Mouse (Mus musculus) ovary, postnatal 10 days (tissue): ENCODE measurements around the gene Slc29a4.

Source experiments
- DNase-seq: peaks from one replicate; pipeline ENCODE4 v3.0.0; 2022; ENCODE audit warnings: low spot score

The Slc29a4 gene

DNA sequence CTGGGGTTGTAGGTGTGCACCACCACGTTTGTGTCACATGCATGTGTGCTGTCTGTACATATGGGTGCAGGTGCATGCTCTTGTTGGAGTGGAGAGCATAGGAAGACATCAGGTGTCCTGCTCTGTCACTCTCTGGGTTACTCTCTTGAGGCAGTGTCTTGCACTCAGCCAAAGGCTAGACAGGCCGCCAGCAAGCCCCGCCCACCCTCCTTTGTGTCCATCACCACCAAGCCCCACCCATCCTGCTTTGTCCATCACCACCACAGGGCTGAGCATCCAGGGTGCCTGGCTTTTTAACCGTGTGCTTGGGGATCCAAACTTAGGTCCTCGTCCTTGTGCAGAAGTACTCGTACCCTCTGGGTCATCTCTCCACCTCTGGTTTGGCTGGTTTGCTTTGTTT lies 3.9 kb downstream of the Slc29a4 start:
- DNase-seq = no peak

DNA sequence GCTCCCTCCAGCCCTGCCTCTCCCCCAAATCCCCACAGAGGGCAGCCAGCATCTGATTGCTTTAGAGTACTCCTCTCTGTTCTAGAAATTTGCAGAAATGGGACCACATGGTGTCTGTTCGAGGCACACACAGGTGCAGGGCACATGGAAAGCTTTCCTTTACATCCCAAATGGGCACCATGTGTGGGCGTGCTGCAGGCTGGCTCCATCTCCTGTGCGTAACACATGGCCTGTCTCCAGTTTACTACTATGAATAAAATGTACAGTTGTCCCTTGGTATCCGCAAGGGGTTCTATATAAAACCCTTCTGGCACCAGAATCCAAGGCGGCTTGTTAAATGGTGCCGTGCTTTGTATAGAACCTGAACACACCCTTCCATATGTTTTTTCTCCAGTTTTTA lies 4.6 kb downstream of the Slc29a4 start:
- no peak for DNase-seq

DNA sequence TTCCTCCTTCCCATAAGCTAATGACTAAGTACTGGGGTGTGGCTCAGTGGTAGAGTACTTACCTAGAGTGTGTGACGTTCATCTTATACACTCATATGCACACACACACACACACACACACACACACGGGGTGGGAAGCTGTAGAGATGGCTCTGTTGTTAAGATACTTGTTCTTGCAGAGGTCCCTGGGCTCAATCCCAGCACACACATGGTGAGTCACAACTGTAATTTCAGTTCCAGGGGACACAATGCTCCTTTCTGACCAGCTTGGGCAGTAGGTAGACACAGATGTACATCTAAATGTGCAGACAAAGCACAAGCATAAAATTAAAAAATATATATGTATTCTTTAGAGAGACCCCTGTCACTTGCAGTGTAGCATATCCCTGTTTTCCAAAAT lies 5.4 kb downstream of the Slc29a4 start:
- DNase-seq = no peak

DNA sequence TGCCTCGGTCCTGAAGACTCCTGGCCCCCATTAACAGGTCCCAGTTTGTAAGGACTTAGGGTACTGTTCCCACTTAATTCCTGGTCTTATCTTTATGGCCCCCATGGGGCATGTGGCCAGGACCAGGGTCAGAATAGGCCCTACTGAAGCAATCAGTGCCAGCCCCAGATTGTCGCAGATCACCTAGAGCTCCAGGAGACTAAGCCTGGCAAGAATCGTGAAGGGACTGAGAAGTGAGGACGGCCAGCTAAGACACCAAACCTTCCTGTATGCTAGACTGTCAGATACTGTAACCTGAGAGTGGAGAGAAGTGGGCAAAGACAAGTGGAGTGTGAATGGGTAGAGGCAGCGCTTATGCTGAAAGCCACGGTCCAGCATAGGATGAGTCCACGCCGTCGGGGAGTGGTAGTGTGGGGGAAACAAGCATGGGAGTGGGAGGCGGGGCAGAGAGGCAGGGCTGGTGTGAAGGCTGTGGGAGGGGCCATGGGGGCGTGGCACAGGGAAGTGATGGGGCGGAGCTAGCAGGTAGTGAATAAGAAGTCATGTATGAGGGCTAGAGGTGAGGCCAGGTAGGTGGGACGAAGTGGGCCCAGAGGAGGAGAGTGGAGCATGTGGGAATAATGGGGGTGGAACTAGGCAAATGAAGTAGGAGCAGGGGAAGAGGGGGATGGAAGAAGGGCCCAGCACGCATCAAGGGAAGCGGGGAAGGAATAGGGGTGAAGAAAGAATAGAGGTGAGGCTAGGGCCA lies 8.7 kb downstream of the Slc29a4 start:
- DNase-seq = no peak

DNA sequence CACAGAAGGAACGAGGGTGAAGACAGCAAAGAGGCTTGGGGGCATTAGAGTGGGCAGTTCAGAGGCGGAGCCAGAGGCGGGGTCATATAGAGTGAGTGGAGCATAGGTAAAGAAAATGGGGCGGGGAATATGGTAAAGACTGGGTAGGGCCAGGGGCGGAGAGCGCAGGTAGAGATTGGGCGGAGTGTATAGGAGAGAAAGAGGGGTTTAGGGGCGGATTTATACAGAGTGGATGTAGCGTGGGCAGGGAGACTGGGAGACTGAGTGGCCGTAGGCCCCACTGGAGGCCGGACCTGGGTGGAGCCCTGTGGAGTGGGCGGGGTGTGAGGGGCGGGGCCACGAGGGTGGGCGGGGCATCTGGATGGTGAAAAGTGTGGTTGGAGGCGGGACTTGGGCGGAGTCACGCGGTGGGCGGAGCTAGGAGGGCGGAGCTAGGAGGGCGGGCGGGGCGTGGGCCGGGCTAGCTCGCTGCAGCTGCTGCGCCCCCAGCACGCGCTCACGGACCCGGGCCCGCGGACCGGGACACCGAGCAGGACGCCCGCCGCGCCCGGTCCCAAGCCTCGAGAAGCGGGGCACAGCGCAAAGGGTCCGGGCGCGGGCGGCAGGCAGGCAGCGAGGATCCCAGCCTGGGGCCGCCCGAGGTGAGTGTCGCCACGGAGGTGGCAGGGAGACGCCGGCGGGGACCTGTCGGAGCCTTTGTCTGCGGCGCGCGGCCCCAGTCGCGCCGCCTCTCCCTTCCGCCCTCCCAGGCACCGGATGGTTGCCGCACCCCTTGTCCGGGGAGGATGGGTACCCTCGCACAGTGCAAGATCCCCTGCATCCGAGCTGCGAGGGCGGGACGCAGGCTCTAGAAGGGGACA lies 9.6 kb downstream of the Slc29a4 start:
- DNase-seq = no peak

DNA sequence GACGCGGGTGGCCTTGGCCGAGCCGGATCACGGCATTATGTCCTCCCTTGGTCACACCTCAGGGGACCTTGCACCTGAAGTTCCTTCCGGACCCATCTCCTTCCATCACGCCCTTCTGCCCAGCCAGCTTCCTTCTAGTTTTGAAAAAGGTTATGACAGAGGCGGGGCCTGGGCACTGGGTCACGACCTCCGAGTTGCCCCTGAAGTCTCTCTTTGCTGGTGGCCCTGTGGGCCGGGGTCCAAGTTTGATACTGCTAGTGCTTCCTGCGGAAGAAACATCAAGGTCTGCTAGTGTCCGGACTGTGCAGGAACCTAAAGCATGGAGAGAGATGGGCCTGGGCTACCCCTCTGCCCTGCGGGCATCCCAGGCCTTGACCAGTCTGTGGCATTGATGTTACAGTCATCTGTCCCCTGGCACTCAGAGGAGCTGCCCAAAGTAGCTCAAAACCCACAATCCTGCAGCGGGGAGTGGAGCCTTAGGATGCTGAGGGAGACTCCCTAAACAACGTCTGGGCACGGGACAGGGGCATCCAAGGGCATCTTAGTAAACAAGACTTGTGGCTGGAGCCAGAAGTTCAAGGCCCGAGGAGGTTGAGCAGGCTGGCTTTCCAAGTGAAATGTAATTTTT lies 10.3 kb downstream of the Slc29a4 start:
- no peak for DNase-seq

DNA sequence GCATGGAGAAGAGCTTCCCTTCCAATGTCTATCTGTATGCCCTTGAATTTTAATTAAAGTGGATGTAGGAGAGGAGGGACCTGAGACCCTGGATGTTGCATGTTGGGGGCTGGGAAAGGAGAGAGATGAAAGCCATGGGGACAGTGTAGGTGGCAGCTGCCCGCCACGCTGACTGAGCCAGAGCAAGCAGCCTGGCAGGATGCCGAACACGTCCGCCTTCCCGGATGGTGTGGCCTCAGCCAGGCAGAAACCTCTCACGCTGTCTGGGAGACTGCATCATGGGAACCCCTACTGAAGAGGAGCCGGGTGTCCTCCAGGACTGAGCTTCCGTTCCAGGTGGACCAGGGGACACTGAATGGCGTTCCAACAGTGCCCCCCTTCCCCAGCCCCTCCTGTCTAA lies 11.3 kb downstream of the Slc29a4 start:
- DNase-seq = no peak

DNA sequence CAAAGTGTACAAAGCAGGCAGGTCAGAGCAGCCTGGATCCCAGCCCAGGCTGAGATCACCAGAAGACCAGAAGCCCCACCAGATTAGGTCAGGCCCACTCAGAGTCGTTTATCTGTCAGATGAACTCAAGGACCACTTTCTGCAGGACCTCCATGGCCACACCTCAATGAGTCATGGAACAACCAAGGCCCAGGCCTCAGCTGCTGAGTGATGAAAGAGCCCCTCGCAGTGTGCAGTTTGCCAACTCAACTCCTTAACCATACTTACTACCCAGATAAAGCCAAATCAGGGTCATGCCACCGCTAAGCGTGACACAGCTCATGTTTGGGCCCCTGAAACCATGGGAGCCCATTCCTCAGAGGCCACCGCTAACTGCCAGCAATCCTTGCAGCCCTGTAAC lies 15.4 kb downstream of the Slc29a4 start:
- DNase-seq = no peak

DNA sequence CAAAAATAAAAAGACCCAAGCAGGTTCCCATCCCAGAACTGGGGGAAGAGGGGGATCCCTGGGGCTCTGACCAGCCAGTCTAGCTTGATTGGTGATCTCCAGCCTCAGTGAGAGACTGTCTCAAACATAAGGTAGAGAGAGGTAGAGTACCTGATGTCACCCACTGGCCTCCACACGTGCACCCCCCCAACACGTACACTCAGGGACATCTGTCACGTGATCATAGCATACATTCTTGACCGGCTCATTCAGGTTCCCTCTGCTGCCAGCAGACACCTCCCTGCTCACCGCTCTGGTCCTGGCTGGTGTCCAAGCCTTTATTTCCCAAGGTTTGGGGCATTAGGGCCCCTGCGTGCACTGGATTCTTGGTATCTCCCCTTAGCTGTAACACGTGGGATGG lies 17.1 kb downstream of the Slc29a4 start:
- no peak for DNase-seq

DNA sequence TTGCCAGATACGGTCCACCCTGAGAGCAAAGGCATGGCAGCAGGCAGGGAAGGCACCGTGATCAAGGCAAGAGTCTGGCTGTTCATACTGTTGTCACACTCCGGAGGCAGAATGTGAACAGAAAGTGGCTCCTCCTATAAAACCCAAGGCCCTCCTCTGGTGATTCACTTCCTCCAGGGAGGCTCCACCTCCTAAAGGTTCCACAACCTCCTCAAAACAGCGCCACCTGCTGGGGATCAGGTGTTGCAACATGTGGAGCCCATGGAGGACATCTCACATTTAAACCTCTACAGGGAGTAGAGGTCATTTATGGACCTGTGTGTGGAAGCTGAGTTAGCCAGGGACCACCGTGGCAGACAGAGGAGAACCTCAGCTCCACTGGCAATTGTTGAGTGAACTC lies 20.1 kb downstream of the Slc29a4 start:
- no peak for DNase-seq

DNA sequence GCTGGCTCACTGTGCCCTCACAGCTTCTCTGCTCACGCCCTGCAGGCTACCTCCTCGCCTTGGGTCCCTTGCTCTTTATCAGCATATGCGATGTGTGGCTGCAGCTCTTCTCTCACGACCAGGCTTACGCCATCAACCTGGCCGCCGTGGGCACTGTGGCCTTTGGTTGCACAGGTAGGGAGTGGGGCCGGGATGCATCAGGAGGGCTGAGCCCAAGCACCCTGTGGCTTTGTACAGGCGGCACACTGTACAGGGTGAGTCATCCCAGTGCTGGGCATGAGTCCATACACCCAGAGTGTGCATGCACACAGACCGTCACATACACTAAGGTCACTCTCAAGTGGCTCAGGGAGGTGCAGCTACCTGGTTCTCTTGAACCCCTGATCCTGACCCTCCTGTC lies 21.7 kb downstream of the Slc29a4 start:
- DNase-seq = no peak

DNA sequence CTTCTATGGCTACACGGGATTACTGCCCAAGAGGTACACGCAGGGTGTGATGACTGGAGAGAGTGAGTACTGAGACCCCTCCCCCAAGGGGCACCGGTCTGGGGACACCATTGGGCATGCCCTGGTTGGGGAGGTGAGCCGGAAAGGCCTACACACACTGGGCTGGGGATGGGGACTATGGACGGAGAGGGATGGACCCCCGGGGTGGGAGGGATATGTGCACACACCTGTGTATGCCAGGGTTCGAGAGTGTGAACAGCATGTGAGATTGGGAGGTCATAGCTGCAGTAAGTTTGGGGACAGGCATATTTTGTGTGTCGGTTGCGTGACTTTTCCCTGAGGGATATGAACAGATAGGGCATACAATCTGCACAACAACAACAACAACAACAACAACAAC lies 22.7 kb downstream of the Slc29a4 start:
- no peak for DNase-seq

DNA sequence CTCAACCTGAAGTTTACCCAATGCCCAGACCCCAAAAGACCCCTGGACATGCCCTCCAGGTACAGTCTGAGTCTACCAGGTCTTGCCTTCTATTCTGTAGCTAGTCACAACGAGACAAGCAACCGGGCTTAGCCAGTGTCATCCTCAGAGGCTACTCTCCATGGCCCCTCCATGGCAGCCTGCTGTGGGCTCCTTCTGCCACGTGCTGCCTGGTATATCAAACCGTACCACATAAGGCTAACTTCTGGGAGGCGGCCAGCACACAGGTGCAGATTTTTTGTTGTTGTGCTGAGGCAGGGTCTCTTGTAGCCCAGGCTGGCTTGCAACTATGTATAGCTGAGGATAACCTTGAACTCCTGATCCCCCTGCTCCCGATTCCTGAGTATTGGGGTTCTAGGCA lies 23.7 kb downstream of the Slc29a4 start:
- DNase-seq = no peak

DNA sequence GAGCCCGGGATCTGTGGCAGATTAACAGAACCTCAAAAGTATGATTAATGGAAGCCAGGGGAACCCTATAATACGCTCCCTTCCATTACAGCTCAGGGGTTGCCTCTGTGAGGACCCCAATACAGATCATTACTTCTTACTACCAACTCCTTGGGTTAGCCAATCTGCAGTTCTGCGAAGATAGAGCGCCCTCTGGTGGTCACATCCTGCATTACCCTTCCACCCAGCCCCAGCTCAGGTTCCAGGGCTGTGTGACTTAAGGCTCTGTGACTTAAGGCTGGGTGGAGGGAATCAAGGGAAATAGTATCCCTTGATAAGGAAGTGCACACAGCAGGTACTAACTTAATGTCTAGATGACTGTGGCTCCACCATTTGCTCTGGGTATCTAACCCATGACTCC lies 25.7 kb downstream of the Slc29a4 start:
- peak; percentile 69 for DNase-seq

DNA sequence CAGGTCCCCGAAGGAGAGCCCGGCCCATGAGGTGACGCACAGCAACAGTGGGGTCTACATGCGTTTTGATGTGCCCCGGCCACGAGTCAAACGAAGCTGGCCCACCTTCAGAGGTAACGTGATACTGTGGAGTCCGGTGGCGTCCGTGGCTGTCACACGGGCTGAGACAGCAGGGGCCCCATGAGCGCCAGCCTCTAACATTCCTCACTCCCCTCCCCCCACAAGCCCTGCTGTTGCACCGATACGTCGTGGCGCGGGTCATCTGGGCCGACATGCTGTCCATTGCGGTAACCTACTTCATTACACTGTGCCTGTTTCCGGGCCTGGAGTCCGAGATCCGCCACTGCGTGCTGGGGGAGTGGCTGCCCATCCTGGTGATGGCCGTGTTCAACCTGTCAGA lies 26.2 kb downstream of the Slc29a4 start:
- DNase-seq = no peak

DNA sequence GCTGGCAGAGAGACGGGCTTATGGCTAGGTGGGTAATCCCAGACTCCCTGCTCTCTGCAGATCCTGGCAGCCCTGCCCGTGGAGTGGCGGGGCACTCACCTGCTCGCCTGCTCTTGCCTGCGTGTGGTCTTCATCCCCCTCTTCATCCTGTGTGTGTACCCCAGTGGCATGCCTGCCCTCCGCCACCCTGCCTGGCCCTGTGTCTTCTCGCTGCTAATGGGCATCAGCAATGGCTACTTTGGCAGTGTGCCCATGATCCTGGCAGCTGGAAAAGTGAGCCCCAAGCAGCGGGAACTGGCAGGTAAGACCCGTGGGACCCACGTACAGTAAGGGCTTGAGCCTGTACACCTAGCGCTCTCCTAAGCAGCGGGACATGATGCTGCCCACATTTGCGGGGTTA lies 27.6 kb downstream of the Slc29a4 start:
- DNase-seq = no peak

DNA sequence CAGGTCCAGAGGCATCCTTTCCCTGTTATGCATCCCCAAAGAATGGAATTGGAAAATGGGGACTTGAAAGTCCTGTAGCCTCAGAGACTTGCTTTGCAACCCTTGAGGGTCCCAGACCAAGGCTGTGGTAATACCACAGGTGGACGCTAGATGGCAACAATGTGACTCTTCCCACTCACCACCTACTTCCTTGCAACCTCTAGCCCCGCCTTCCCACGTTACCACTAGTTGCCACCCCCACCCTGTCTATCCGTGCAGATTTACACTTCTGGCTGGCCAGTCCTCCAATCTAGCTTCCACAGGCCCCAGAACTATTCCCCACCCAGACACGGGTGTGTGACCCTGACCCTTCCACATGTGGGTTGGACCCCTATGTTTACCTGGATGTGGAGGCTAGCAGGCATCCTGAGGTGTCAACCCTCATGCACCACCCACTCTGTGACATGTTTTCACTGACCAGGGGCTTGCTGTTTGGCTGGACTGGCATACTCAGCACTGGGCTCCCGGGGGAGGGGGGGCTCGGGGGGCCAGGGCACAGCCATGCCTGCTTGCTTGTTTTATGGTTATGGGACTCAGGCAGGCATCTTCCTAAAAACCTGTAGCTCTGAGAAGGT lies 31.3 kb downstream of the Slc29a4 start:
- no peak for DNase-seq

DNA sequence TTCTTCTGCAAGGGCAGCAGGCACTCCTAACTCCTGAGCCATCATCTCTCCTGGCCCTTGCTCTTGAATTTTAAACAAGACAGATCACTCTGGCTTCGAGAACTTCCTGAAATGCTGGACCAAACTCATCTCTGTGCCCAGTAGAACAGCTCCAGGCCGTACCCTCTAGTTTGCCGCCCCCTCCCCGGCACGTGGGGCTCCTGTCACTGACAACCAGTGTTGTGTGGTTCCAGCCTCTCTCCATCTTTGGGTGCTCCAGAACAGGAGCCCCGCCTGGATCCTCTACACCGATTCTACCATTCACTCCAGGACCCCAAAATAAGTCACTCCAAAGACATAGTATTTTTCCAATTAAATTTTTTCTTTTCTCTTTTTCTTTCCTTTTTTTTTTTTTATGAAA lies 32.0 kb downstream of the Slc29a4 start:
- DNase-seq = no peak

DNA sequence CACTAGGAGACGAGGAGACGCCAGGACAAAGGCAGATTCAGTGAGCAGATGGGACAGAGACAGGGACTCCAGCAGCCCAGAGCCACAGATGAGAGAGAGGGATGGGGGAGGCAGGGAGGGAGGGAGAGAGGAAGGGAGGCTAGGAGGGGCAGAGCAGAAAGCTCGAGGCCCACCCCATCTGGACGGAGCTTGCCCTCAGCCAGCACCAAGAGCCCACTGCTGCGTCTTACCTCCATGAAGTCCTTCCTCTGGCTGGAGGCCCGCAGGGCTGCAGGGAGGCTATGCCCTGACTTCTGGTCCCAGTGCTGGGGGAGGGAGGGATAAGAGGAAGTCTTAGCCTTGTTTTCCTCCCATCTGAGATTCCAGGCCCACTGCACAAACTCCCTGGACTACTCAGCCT lies 34.4 kb downstream of the Slc29a4 start:
- no peak for DNase-seq

DNA sequence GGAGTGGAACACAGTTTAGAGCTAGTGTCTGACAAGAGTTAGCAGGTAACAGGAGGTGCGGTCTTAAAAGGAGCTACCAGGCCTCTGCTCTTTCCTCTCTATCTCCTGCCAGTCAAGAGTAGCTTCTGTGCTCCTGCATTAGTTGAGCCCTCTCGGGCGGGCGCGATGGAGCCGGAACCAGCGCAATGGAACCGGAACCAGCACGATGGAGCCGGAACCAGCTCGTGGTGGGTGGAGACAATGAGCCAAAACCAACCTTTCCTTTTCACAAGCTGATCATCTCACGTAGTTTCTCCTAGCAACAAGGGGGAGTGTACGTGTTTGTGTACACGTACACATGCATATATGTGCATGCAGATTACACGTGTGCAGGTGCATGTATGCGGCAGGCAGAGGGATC lies 36.0 kb downstream of the Slc29a4 start:
- no peak for DNase-seq

DNA sequence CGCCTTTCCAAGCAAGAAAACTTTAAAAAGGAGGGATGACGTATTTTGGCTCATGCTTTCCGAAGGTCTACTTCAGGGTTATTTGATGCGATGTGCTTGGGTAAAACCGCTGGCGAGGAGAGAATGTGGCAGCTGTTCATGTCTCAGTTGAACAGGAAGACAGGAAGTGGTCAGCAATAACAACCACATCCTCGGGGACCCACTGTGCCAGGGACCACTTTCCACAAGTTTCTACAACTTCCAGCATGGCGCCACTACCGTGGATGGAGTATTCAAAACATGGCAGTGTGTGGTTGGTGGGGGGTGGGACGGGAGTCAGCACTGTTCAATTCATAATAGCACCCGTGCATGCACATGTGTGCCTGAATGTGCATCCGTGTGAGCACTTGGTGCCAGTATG lies 38.0 kb downstream of the Slc29a4 start:
- no peak for DNase-seq

DNA sequence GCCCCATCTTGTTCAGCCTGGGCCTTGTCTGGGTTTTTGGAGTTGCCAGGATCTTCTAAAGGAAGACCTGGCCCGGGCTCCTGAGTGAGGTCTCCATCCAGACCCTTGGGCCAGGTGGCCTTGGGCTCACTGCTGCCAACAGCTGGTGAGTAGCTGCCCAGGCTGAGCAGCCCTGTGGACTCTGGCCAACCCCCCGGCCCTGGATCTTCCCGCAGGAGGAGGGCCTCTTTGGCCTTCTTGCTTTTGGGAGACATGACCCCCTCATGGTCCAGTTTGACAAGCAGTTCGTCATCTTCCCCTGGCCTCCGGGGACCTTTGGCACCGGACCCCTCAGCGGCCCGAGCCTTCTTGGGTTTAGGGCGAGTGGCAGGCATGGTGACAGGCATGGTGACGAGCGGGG lies 39.6 kb downstream of the Slc29a4 start:
- DNase-seq = no peak

DNA sequence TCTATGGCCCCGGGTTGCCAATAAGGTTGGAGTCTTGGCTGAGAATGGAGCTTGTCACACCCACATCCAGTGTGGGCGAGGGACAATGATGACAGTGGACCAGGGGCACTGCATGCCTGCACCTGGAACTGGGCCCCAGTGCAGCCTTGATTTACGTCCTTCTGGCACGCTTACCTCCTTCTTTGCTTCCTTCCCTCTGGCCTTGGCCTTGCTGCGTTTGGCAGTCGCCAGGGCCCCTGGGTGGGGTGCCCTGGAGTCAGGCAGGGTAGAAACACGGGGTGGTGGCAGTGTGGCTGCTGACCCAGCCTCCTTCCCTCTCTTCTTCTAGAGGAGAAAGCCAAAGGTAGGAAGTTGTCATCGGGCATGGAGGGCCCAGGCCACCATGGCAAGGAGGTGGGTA lies 47.6 kb downstream of the Slc29a4 start:
- no peak for DNase-seq
